Mouse (Mus musculus): Measurements from ENCODE around the gene Cd2.

DNA sequence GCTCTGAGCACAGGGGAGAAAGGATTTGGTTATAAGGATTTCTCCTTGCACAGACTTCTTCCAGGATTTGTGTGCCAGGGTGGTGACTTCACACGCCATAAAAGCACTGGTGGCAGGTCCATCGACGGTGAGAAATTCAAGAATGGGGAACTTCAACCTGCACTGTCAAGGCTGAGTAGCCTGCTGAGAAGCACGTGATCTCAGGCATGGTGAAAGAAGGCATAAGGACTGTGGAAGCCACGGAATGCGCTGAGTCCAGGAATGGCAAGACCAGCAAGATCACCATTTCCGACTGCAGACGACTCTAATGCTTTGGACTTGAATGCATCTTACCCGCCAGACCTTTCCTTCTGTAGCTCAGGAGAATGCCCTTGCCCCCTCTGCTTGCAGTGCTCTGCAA, 23.2 kb upstream of the Cd2 start:
- TF ChIP-seq CTCF (IDR thresholded peaks at IDR 0.05) (no peak), EP300 (IDR thresholded peaks at IDR 0.05) (no peak)
